Mouse (Mus musculus) cerebellum, adult 18-20 months (tissue): ENCODE measurements around the gene Pdhb.
"Not testable (repeated sequence)": the region's sequence is repeated elsewhere in the genome, so short reads cannot be mapped to it uniquely, and the experiment has no call there.

Experiments
- DNase-seq, 2 experiments: peaks; one replicate each; pipeline ENCODE4 v3.0.0; 2021

Pdhb gene

DNA sequence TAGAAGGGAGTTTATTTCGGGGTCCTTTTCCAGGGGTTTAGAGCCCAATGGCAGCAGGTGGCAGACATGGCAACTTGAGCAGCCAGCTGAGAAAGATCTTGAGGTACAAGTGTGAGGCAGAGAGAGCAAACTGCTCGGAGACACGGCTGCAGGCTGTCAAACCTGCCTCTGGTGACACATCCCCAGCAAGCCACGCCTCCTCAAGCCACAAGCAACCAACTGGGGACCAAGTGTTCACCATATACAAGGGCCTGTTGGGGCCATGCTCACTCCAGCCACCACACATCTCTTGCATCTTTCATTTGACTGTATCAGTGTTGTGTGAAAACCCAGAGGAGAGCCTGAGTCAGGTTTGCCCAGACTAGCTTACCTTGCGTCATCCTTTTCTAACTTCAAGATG, 44.9 kb downstream of the Pdhb start:
- no peak for DNase-seq

DNA sequence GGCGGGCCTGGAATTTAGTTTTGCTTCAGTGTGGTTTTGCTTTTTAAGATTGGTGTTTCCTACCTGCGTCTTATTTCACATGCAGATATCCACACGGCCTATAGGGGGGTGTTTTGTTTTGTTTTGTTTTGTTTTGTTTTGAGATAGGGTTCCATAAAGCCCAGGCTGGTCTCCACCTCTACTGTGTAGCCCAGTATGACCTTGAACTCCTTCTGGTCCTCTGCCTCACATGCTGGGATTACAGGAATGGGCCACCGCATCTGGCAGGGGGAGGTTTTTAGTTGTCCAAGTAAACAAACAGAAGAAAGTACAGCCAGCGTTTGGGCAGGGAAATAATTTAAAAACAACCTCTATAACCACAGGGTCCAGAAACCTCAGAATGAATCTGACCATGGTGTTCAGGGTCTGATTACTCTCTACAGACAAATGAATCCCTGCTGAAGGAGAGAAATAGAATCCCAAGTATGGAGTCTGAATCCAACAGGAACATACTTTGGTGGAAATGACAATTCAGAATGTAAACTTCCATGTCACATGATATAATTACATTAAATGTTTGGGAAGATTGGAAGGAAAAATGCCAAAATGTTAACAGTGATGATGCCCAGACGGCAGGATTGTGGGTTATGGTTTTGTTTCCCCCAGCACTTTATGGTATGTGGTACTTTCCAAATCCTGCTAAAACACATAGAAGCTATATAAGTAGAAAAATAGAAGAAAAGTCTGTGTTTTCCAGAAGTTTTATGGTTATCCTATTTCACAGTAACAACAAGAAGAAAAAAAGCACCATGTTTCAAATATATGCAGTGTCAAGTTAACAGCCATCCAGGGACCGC, 48.6 kb downstream of the Pdhb start:
- DNase-seq, result no peak

DNA sequence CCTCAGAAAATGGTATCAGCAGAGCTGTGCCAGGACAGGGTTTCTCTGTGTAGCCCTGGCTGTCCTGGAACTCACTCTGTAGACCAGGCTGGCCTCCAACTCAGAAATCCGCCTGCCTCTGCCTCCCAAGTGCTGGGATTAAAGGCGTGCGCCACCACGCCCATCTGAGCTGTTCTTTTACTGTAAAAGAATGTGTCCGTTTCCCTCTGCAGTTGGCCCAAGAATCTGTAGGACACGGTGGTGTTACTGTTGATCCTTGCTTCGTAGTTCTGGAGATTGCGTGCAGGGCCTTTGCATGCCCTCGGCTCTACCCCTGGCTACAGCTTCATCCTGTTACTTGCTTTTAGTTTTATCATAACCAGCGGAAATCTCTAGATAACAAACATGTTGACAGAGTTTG, 49.2 kb downstream of the Pdhb start:
- DNase-seq, result not testable (repeated sequence)

DNA sequence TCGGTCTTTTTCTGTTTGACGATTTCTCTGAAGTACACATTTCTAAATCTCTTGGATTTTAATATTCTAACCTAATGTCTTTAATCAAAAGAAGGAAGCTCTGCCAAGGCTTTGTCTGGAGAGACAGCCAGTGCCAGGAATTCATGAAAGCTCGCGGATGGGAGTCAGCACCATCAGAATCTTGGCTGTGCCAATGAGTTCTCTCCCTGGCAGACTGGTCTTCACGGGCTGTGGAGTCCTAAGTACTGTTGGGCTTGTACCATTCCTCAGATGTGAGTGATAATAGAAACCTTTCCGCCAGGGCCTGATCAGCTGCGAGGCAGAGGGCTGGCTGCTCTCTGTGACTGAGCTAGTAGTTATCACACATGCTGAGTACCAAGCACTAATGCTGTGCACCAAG, 49.7 kb downstream of the Pdhb start:
- DNase-seq, result peak in 1 of 2 experiments; percentile 60

DNA sequence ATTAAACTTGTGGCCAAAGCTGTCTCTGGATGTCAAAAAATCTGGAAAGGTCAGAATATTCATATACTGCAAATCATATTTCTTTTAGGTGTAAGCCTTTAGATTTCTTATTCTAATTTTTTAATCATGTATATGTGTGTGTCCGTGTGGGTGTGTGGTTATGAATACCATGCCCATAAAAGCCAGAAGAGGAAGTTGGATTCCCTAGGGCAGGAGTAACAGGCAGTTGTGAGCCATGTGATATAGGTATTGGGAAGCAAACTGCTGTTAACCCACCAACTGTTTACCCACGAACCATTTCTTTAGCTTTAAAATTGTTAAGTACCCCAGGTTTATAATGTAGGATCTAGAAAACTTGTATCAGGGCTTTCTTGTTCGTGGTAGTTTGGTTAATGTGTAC, 52.9 kb downstream of the Pdhb start:
- no peak for DNase-seq

DNA sequence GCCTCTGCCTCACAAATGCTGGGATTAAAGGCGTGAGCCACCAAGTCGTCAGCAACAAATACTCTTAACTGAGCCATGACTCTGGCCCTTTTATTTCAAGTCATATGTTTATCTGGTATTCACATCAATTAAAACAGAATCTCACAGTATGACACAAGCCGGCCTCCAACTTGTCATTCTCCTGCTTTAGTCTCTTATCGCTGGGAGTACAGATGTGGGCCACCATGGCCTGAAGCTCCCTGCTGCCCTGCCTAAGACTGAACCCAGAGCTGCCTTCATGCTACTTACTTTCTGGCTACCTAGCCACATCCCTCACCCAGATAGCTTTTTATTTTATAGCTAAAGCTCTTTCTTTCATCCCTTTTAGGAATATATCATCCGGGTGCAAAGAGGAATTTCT, 53.4 kb downstream of the Pdhb start:
- DNase-seq, result no peak

DNA sequence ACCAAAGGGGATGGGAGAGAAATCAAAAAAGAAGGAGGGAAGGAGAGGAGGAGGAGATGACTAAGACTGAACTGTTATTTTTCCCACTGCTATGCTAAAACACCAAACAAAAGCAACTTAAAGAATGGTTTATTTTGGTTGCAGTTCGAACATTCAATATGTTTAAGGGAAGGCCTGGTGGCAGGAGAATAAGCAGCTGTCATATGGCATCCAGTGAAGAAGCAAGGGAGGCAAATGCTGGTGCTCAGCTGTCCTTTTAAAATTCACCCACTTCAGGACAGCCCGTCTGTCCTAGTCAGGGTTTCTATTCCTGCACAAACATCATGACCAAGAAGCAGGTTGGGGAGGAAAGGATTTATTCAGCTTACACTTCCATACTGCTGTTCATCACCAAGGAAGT, 55.5 kb downstream of the Pdhb start:
- no peak for DNase-seq
